Mouse (Mus musculus): ENCODE measurements around the gene Plekhm1.
"Not testable (repeated sequence)": the region's sequence is repeated elsewhere in the genome, so short reads cannot be mapped to it uniquely, and the experiment has no call there.

The Plekhm1 gene

DNA sequence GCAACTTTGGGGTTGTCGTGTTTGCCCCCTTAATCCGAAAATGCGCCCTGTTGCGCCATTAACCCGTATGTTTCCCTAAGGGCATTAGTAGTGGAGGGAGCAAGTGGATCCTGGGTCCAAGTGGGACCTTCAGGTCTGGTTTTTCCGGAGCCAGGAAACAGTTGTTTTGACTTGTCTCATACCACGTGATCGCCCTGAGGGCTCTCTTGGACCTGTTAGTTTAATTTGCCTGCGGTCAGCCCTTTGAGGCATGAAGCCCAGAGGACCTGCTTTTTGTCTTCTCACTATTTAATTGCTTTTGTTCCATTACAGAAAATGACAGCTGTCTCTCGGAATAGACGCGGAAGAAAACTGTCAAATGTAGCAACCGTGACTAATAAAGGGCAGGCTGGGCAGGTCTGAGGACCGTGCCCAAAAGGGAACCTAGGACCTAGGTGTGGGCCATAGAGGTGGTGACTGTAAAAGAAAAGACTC lies 500 bp upstream of the Plekhm1 start:
- H3K4me3 ChIP-seq (replicated peaks; ENCODE audit: low read length): peak overlapping the region; percentile 93
- no peak for TF ChIP-seq POU5F1 (IDR thresholded peaks at IDR 0.05; ENCODE audit: borderline replicate concordance, low read length)
- no peak for TF ChIP-seq CTCF (conservative IDR thresholded peaks at IDR 0.05; ENCODE audit: low read length)
- TF ChIP-seq NANOG (IDR thresholded peaks at IDR 0.05; ENCODE audit: borderline replicate concordance, low read length): no peak
- H3K4me1 ChIP-seq (replicated peaks; ENCODE audit: low read depth, low read length): peaks cover 59% of the 10 kb centered on the region
- H3K9me3 ChIP-seq (ENCODE audit: low read length): no peaks in the 10 kb centered on the region
- no peaks in the 10 kb centered on the region for H3K27me3 ChIP-seq (ENCODE audit: insufficient read depth, low read length)
- H3K36me3 ChIP-seq (ENCODE audit: insufficient read depth, low read length): peaks cover 30% of the 10 kb centered on the region

DNA sequence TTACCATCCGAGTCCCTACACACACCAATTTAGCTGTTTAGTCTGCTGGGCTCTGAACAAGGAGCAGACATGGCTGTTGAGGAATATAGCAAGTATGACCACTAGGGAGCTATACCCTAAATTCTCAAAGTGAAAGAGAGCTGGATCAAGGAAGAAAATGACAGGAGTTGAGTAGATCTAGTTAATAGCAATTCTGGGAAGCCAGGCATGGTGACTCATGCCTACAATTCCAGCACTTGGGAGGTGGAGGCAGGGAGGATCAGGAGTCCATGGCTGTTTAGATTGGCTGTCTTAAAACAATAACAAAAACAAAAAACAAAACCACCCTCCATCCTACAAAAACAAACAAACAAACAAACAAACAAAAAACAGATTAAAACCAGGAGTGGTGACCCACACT lies 1.2 kb downstream of the Plekhm1 start:
- Histone ChIP-seq H3K36me3 (ENCODE audit: insufficient read depth, low read length) (peaks cover 30% of the 10 kb centered on the region), H3K27me3 (ENCODE audit: insufficient read depth, low read length) (no peaks in the 10 kb centered on the region), H3K4me1 (replicated peaks; ENCODE audit: low read depth, low read length) (peaks cover 68% of the 10 kb centered on the region), H3K4me3 (replicated peaks; ENCODE audit: low read length) (peak overlapping the region; percentile 93), H3K9me3 (ENCODE audit: low read length) (no peaks in the 10 kb centered on the region)
- TF ChIP-seq CTCF (conservative IDR thresholded peaks at IDR 0.05; ENCODE audit: low read length): no peak
- no peak for TF ChIP-seq NANOG (IDR thresholded peaks at IDR 0.05; ENCODE audit: borderline replicate concordance, low read length)
- TF ChIP-seq POU5F1 (IDR thresholded peaks at IDR 0.05; ENCODE audit: borderline replicate concordance, low read length): no peak

DNA sequence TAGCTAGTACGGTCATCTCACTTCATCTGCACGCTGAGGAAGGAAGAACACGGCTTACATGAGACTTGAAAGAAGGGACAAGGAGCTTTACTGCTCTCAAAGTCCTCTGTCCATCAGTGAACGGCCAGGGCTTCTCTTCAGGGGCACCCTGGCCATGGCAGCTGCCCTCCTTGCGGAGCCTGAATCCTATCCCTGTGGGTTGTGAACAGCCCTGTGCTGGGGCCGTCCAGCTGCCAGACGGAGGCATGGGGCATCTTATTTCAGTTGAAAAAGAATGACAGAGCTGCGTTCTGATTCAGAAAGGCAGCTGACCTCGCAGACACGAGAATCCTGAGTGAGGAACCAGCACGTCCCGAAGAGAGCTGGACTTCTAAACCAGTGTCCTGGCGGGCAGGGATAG lies 3.6 kb downstream of the Plekhm1 start:
- H3K27me3 ChIP-seq (ENCODE audit: insufficient read depth, low read length): no peaks in the 10 kb centered on the region
- no peak for TF ChIP-seq POU5F1 (IDR thresholded peaks at IDR 0.05; ENCODE audit: borderline replicate concordance, low read length)
- TF ChIP-seq NANOG (IDR thresholded peaks at IDR 0.05; ENCODE audit: borderline replicate concordance, low read length): no peak
- no peak for TF ChIP-seq CTCF (conservative IDR thresholded peaks at IDR 0.05; ENCODE audit: low read length)
- H3K36me3 ChIP-seq (ENCODE audit: insufficient read depth, low read length): peaks cover 44% of the 10 kb centered on the region
- no peaks in the 10 kb centered on the region for H3K9me3 ChIP-seq (ENCODE audit: low read length)
- H3K4me1 ChIP-seq (replicated peaks; ENCODE audit: low read depth, low read length): peaks cover 85% of the 10 kb centered on the region
- no peak overlapping the region; the same call in 1 of the 2 replicates for H3K4me3 ChIP-seq (replicated peaks; ENCODE audit: low read length)

DNA sequence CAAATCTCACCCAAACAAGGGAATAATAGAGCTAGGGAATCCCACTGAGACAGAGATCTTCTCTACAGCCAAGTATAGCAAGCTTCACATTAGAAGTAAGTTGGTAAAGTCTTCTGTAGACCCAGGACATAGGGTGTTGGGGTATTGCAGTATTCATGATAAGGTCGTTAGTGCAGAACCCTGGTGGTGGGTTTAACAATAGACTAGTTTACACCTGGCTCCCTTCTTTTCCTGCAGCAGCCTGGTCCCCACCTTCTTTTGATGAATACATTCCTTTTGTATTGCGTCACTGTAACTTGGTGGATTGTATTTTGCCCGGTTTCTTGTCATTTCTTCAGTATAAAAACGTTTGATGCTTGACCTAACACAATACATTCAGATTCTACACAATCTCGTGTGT lies 5.4 kb downstream of the Plekhm1 start:
- Histone ChIP-seq H3K4me1 (replicated peaks; ENCODE audit: low read depth, low read length) (peaks cover 91% of the 10 kb centered on the region), H3K36me3 (ENCODE audit: insufficient read depth, low read length) (peaks cover 58% of the 10 kb centered on the region), H3K4me3 (replicated peaks; ENCODE audit: low read length) (peak overlapping the region; percentile 59)
- H3K9me3 ChIP-seq (ENCODE audit: low read length); H3K27me3 ChIP-seq (ENCODE audit: insufficient read depth, low read length): not testable (repeated sequence)

DNA sequence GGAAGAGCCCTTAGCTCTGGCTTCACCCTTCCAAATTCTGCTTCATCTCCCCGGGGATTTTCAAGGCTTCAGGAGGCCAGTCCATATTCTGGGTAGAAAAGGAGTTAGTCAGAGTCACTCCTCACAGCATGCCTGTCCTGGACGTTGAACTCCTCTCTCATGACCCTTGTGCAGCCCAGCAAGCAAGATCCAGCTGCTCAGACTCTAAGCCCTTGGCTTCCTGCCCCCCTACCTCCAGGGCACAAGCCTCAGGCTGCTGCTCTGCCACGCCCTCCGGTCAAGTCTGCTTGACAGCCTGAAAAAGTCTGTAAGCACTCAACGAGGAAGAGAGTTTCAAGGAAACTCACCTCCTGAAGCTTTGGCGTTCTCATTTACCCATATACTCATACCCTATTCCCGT lies 5.9 kb downstream of the Plekhm1 start:
- Histone ChIP-seq H3K9me3 (ENCODE audit: low read length) (no peaks in the 10 kb centered on the region), H3K27me3 (ENCODE audit: insufficient read depth, low read length) (no peaks in the 10 kb centered on the region)
- TF ChIP-seq NANOG (IDR thresholded peaks at IDR 0.05; ENCODE audit: borderline replicate concordance, low read length) (no peak), CTCF (conservative IDR thresholded peaks at IDR 0.05; ENCODE audit: low read length) (no peak), POU5F1 (IDR thresholded peaks at IDR 0.05; ENCODE audit: borderline replicate concordance, low read length) (no peak)

DNA sequence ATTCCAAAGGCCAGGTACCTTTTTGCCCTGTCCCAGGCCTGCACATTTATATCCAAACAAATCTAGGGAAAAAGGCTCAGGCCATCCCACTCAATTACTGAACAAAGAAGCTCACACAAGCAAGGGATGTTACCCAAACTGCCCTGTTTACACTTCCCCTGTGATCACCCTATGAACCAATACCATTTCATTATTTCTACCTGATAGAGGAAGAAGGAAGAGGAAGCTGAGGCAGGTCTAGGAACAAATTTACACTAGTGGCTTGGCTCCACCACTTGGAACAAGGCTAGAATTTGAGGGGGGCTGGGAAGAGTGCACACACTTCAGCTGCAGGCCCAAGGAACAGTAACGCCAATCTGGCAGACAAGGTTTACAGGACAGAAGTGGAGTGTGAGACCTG lies 6.7 kb downstream of the Plekhm1 start:
- Histone ChIP-seq H3K27me3 (ENCODE audit: insufficient read depth, low read length) (no peaks in the 10 kb centered on the region), H3K9me3 (ENCODE audit: low read length) (no peaks in the 10 kb centered on the region), H3K4me3 (replicated peaks; ENCODE audit: low read length) (peak overlapping the region; percentile 59), H3K4me1 (replicated peaks; ENCODE audit: low read depth, low read length) (peaks cover 92% of the 10 kb centered on the region), H3K36me3 (ENCODE audit: insufficient read depth, low read length) (peaks cover 65% of the 10 kb centered on the region)
- TF ChIP-seq CTCF (conservative IDR thresholded peaks at IDR 0.05; ENCODE audit: low read length) (no peak), POU5F1 (IDR thresholded peaks at IDR 0.05; ENCODE audit: borderline replicate concordance, low read length) (no peak), NANOG (IDR thresholded peaks at IDR 0.05; ENCODE audit: borderline replicate concordance, low read length) (no peak)

More for the DNA sequence above, 5.9 kb downstream of the Plekhm1 start:
- Histone ChIP-seq H3K36me3 (ENCODE audit: insufficient read depth, low read length) (peaks cover 64% of the 10 kb centered on the region), H3K4me1 (replicated peaks; ENCODE audit: low read depth, low read length) (peaks cover 92% of the 10 kb centered on the region), H3K4me3 (replicated peaks; ENCODE audit: low read length) (peak overlapping the region; percentile 59)

DNA sequence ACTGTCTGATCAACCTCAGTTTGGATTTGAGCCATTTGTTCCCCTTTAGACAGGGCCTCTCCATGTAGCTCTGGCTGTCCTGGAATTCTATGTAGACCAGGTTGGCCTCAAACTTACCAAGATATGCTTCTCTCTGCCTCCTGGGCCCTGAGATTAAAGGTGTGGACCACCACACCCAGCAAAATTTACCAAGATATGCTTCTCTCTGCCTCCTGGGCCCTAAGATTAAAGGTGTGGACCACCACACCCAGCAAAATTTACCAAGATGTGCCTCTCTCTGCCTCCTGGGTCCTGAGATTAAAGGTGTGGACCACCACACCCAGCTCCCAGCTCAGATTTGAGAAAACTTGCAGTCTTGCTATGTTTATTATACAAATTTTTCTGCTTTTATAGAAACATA lies 7.9 kb downstream of the Plekhm1 start:
- no peaks in the 10 kb centered on the region for H3K9me3 ChIP-seq (ENCODE audit: low read length)
- peaks cover 68% of the 10 kb centered on the region for H3K36me3 ChIP-seq (ENCODE audit: insufficient read depth, low read length)
- H3K4me3 ChIP-seq (replicated peaks; ENCODE audit: low read length): peak overlapping the region; percentile 70
- peaks cover 91% of the 10 kb centered on the region for H3K4me1 ChIP-seq (replicated peaks; ENCODE audit: low read depth, low read length)
- H3K27me3 ChIP-seq (ENCODE audit: insufficient read depth, low read length): no peaks in the 10 kb centered on the region
- no peak for TF ChIP-seq NANOG (IDR thresholded peaks at IDR 0.05; ENCODE audit: borderline replicate concordance, low read length)
- no peak for TF ChIP-seq CTCF (conservative IDR thresholded peaks at IDR 0.05; ENCODE audit: low read length)
- TF ChIP-seq POU5F1 (IDR thresholded peaks at IDR 0.05; ENCODE audit: borderline replicate concordance, low read length): no peak

DNA sequence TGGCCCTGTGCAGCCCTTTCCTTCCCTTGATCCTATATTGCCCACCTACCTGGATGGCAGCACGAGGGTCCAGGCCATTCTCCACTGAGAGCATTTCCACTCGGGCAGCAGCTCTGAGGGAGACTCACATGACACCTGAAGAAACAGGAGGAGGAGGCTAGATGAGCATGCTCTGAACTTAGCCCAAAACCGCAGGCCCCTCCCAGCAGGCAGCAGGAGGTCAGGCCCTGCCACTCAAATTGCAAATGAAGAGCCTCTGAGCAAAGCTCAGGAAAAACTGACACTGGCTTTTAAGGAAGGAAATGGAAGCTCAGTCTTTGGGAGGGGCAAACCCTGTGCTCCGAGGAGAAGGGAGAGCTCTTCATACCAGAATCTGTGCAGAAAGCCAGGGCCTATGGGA lies 8.7 kb downstream of the Plekhm1 start:
- H3K4me1 ChIP-seq (replicated peaks; ENCODE audit: low read depth, low read length): peaks cover 89% of the 10 kb centered on the region
- TF ChIP-seq NANOG (IDR thresholded peaks at IDR 0.05; ENCODE audit: borderline replicate concordance, low read length) (0 out of 2 replicates have a peak, but pooled peaks have one; percentile 46), POU5F1 (IDR thresholded peaks at IDR 0.05; ENCODE audit: borderline replicate concordance, low read length) (no peak), CTCF (conservative IDR thresholded peaks at IDR 0.05; ENCODE audit: low read length) (no peak)
- peak overlapping the region; percentile 70 for H3K4me3 ChIP-seq (replicated peaks; ENCODE audit: low read length)
- H3K27me3 ChIP-seq (ENCODE audit: insufficient read depth, low read length): no peaks in the 10 kb centered on the region
- no peaks in the 10 kb centered on the region for H3K9me3 ChIP-seq (ENCODE audit: low read length)
- peaks cover 68% of the 10 kb centered on the region for H3K36me3 ChIP-seq (ENCODE audit: insufficient read depth, low read length)

DNA sequence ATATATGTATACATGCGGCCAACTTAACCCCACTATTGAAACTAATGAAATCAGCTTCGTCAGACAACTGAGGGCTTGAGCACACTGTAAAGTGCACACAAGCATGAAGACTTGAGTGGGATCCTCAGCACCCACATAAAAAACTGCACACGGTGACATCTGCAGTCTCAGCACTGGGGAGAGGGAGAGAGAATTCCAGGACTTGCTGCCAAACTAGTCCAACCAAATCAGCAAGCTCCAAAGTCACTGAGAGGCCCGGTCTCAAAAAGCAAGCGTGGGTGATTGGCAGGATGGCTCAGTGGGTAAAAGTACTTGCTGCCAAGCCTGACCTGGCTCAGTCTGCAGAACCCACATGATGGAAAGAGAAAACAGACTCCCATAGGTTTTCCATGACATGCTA lies 9.7 kb downstream of the Plekhm1 start:
- Histone ChIP-seq H3K36me3 (ENCODE audit: insufficient read depth, low read length) (peaks cover 70% of the 10 kb centered on the region), H3K4me1 (replicated peaks; ENCODE audit: low read depth, low read length) (peaks cover 81% of the 10 kb centered on the region), H3K27me3 (ENCODE audit: insufficient read depth, low read length) (no peaks in the 10 kb centered on the region), H3K9me3 (ENCODE audit: low read length) (no peaks in the 10 kb centered on the region), H3K4me3 (replicated peaks; ENCODE audit: low read length) (peak overlapping the region; percentile 70)
- TF ChIP-seq POU5F1 (IDR thresholded peaks at IDR 0.05; ENCODE audit: borderline replicate concordance, low read length): no peak

Data from E14TG2a.4 (cell line).